In genomic region chr4:148198721-148199120, GRCm38 (mm10) we compare ENCODE assay signal across 12 mouse cellular contexts. TPM values are rescaled to one million over a fixed set of nuclear protein-coding genes. Genes with fewer than 3 reads are reported as not detected.
"Had no signal": no experiment of that assay in that cellular context is flagged by ENCODE, and none has a peak within 500 bp of the region (broad histone marks: within the 10 kb centered on the region; RNA-seq: fewer than 3 reads in every experiment).

No protein-coding gene starts in this region.

- ATAC-seq: liver, embryonic 12.5 days had no signal

- H3K36me3 ChIP-seq: limb, embryonic 15.5 days; liver, embryonic 12.5 days; midbrain, embryonic 10.5 days had no signal

- H3K27ac ChIP-seq: limb, embryonic 15.5 days; liver, embryonic 12.5 days; midbrain, embryonic 10.5 days; stomach, postnatal 0 days had no signal

- DNase-seq: kidney, postnatal 10 days; kidney, postnatal 4 days; lung, embryonic 14.5 days; lung, postnatal 10 days; lung, postnatal 4 days; thymus, postnatal 4 days had no signal

- H3K9ac ChIP-seq: limb, embryonic 15.5 days; liver, embryonic 12.5 days; lung, embryonic 14.5 days had no signal

- H3K4me3 ChIP-seq: limb, embryonic 15.5 days; liver, embryonic 12.5 days; midbrain, embryonic 10.5 days; myocyte had no signal

- H3K4me2 ChIP-seq: limb, embryonic 15.5 days; liver, embryonic 12.5 days; lung, embryonic 14.5 days had no signal

- H3K4me1 ChIP-seq: limb, embryonic 15.5 days had no signal

- H3K9me3 ChIP-seq: limb, embryonic 15.5 days; liver, embryonic 12.5 days; midbrain, embryonic 10.5 days had no signal

RNA-seq across cellular contexts. Expression of gene Fbxo2, which starts 38.3 kb away (rescaled TPM):
- polyA plus RNA-seq: liver, embryonic 16.5 days had no signal
